Mouse (Mus musculus) bone marrow, adult 2 months (tissue): ENCODE results near the gene Dnase2b.

Experiments
- CTCF ChIP-seq: fragments of 200-500 bp; IDR thresholded peaks from 2 replicates; pipeline ENCODE4 v1.5.1; 2011; ENCODE audit warnings: low read length, control low read depth; ENCODE audit not compliant: control insufficient read depth, insufficient read depth
- POLR2A ChIP-seq: fragments of 200-500 bp; IDR thresholded peaks from 2 replicates; pipeline ENCODE4 v1.6.1; 2011; ENCODE audit warnings: low read depth, mild to moderate bottlenecking, control low read depth, low read length, borderline replicate concordance; ENCODE audit not compliant: control insufficient read depth

- no peak for TF ChIP-seq CTCF
- TF ChIP-seq POLR2A = no peak
These were observed 31.9 kb downstream of the Dnase2b start for GRCm38 (mm10) chr3:146583478-146583877.
